Comparison of ENCODE assay signal across 18 mouse cellular contexts in the genomic region with DNA sequence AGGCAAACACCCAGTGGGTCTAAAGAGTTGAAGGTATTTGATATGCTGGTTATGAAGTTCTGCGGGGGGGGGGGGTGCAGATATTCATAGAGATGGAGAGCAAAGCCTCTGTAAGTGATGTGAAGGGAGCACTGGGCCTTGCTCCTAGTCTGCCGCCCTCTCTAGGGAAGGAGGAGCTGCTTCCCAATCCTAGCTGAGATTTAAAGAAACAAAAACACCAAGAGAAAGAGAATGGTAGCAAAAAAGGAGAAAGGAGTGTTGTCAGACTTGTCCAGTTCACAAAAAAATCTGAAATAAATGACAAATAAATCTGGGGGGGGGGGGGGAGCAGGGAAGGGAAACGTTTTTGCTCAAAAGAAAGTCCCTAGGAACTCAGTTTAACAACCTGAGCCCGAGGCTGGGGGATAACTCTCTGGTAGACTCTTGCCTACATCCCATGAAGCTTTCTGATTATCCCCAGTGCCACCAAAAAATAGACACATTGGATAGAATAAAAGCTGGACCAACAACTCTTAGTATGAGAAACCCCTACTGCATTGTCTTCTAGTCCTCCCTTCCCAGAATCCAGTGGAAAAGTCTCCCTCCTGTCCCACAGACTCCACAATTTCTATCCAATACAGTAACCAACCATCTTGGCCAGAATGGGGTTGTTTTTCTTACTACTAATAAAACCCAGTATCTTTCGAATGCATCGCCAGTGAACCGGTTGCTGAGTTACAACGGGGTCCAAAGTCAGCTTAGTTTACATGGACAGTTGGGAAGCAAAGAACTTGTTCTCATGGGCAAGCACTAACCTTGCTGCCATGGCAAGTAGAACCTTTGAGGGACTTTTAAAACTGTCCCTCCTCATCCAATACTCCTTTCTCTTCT. TPM values are rescaled to one million over a fixed set of nuclear protein-coding genes. Genes with fewer than 3 reads are reported as not detected.
A peak's percentile ranks its signal among the peaks of the same experiment; 100 is the strongest.
DNase-seq lines count a peak whose midpoint lies in the region; ATAC-seq lines count a peak whose summit lies in the region.
"Had no signal": no experiment of that assay in that cellular context is flagged by ENCODE, and none has a peak within 500 bp of the region (broad histone marks: within the 10 kb centered on the region; RNA-seq: fewer than 3 reads in every experiment).

No protein-coding gene starts in this region.

- no peak overlapping the region for H3K4me3 ChIP-seq in intestine, embryonic 14.5 days (ENCODE audit: low read depth, low read length)
- H3K4me3 ChIP-seq in intestine, embryonic 16.5 days (ENCODE audit: low read length) = no peak overlapping the region
- H3K4me3 ChIP-seq in hindbrain, embryonic 11.5 days (ENCODE audit: low read depth, low read length) = no peak overlapping the region
- no peak overlapping the region for H3K4me3 ChIP-seq in midbrain, embryonic 12.5 days
- H3K4me3 ChIP-seq in neural tube, embryonic 15.5 days (replicated peaks) = no peak overlapping the region
- H3K4me3 ChIP-seq: erythroblast, embryonic 14.5 days; limb, embryonic 13.5 days had no signal

- no peak overlapping the region for H3K9ac ChIP-seq in intestine, embryonic 14.5 days (ENCODE audit: low read length)
- no peak overlapping the region for H3K9ac ChIP-seq in intestine, embryonic 16.5 days (ENCODE audit: low read depth, low read length)
- H3K9ac ChIP-seq in hindbrain, embryonic 11.5 days (ENCODE audit: low read depth, low read length) = peak overlapping the region; percentile 27; the same call in 1 of the 2 replicates
- 0 out of 2 replicates have a peak overlapping the region, but pooled peaks have one; percentile 90 for H3K9ac ChIP-seq in midbrain, embryonic 12.5 days (replicated peaks)
- H3K9ac ChIP-seq in neural tube, embryonic 15.5 days (replicated peaks) = no peak overlapping the region
- H3K9ac ChIP-seq: limb, embryonic 13.5 days; lung, embryonic 14.5 days had no signal

- H3K9me3 ChIP-seq in intestine, embryonic 14.5 days (ENCODE audit: control insufficient read depth, low read length) = no peaks in the 10 kb centered on the region
- H3K9me3 ChIP-seq in intestine, embryonic 16.5 days (ENCODE audit: control insufficient read depth, low read length) = no peaks in the 10 kb centered on the region
- H3K9me3 ChIP-seq in hindbrain, embryonic 11.5 days (ENCODE audit: control insufficient read depth, low read length) = no peaks in the 10 kb centered on the region
- no peaks in the 10 kb centered on the region for H3K9me3 ChIP-seq in midbrain, embryonic 12.5 days
- H3K9me3 ChIP-seq in neural tube, embryonic 15.5 days (replicated peaks) = no peaks in the 10 kb centered on the region
- H3K9me3 ChIP-seq: limb, embryonic 13.5 days had no signal

- H3K36me3 ChIP-seq in intestine, embryonic 14.5 days (ENCODE audit: control insufficient read depth, insufficient read depth, low read length) = no peaks in the 10 kb centered on the region
- no peaks in the 10 kb centered on the region for H3K36me3 ChIP-seq in intestine, embryonic 16.5 days (ENCODE audit: control insufficient read depth, insufficient read depth, low read length)
- no peaks in the 10 kb centered on the region for H3K36me3 ChIP-seq in hindbrain, embryonic 11.5 days (ENCODE audit: control insufficient read depth, insufficient read depth, low read length)
- H3K36me3 ChIP-seq in midbrain, embryonic 12.5 days = no peaks in the 10 kb centered on the region
- no peaks in the 10 kb centered on the region for H3K36me3 ChIP-seq in neural tube, embryonic 15.5 days
- H3K36me3 ChIP-seq: limb, embryonic 13.5 days had no signal

- peaks cover 100% of the 10 kb centered on the region for H3K27me3 ChIP-seq in intestine, embryonic 14.5 days (replicated peaks; ENCODE audit: control insufficient read depth, insufficient read depth, low read length)
- H3K27me3 ChIP-seq in intestine, embryonic 16.5 days (replicated peaks; ENCODE audit: control insufficient read depth, insufficient read depth, low read length) = peaks cover 92% of the 10 kb centered on the region
- peaks cover 70% of the 10 kb centered on the region for H3K27me3 ChIP-seq in hindbrain, embryonic 11.5 days (ENCODE audit: control insufficient read depth, insufficient read depth, low read length)
- peaks cover 83% of the 10 kb centered on the region for H3K27me3 ChIP-seq in midbrain, embryonic 12.5 days
- H3K27me3 ChIP-seq in neural tube, embryonic 15.5 days (replicated peaks) = peaks cover 65% of the 10 kb centered on the region

- WGBS in intestine, embryonic 14.5 days = 2% methylated on average over 8 of the region's 8 CpGs
- WGBS in intestine, embryonic 16.5 days = 4% methylated on average over 8 of the region's 8 CpGs
- WGBS in hindbrain, embryonic 11.5 days = 1% methylated on average over 8 of the region's 8 CpGs
- 4% methylated on average over 8 of the region's 8 CpGs for WGBS in midbrain, embryonic 12.5 days
- 6% methylated on average over 8 of the region's 8 CpGs for WGBS in neural tube, embryonic 15.5 days

- no peak overlapping the region for H3K4me2 ChIP-seq in intestine, embryonic 14.5 days (ENCODE audit: low read length)
- no peak overlapping the region for H3K4me2 ChIP-seq in intestine, embryonic 16.5 days (ENCODE audit: low read depth, low read length)
- peak overlapping the region; percentile 17 for H3K4me2 ChIP-seq in hindbrain, embryonic 11.5 days (replicated peaks; ENCODE audit: low read depth, low read length)
- peak overlapping the region; percentile 85 for H3K4me2 ChIP-seq in midbrain, embryonic 12.5 days (replicated peaks)
- H3K4me2 ChIP-seq in neural tube, embryonic 15.5 days = peak overlapping the region; percentile 44
- H3K4me2 ChIP-seq: limb, embryonic 13.5 days; lung, embryonic 14.5 days had no signal

- peaks cover 4% of the 10 kb centered on the region; the same call in 1 of the 2 replicates for H3K4me1 ChIP-seq in intestine, embryonic 14.5 days (replicated peaks; ENCODE audit: control insufficient read depth, insufficient read depth, low read length)
- H3K4me1 ChIP-seq in intestine, embryonic 16.5 days (ENCODE audit: control insufficient read depth, insufficient read depth, low read length) = peaks cover 5% of the 10 kb centered on the region; the same call in 1 of the 2 replicates
- H3K4me1 ChIP-seq in hindbrain, embryonic 11.5 days (replicated peaks; ENCODE audit: control insufficient read depth, insufficient read depth, low read length) = no peaks in the 10 kb centered on the region; the same call in none of the 2 replicates
- H3K4me1 ChIP-seq in midbrain, embryonic 12.5 days = peaks cover 44% of the 10 kb centered on the region
- peaks cover 20% of the 10 kb centered on the region for H3K4me1 ChIP-seq in neural tube, embryonic 15.5 days

- DNase-seq in intestine, embryonic 14.5 days (ENCODE audit: low spot score) = peak; percentile 50
- DNase-seq in hindbrain, embryonic 11.5 days (ENCODE audit: low spot score) = no peak
- no peak for DNase-seq in right cerebral cortex, adult 18-20 months
- no peak for DNase-seq in thymus, adult 18-20 months
- DNase-seq: kidney, postnatal 10 days; layer of hippocampus, postnatal 36 days; right cerebral cortex, postnatal 4 days; thymus, postnatal 4 days had no signal

- H3K27ac ChIP-seq in intestine, embryonic 14.5 days (ENCODE audit: low read depth) = no peak overlapping the region
- no peak overlapping the region for H3K27ac ChIP-seq in intestine, embryonic 16.5 days (ENCODE audit: low read length)
- H3K27ac ChIP-seq in hindbrain, embryonic 11.5 days (ENCODE audit: low read depth, low read length) = peak overlapping the region; percentile 93
- H3K27ac ChIP-seq in midbrain, embryonic 12.5 days (replicated peaks) = peak overlapping the region; percentile 91
- H3K27ac ChIP-seq in neural tube, embryonic 15.5 days (replicated peaks) = peak overlapping the region; percentile 95
- H3K27ac ChIP-seq: limb, embryonic 13.5 days had no signal

- ATAC-seq in intestine, embryonic 14.5 days (replicated peaks; ENCODE audit: low FRiP score, low TSS enrichment, low read depth) = no peak
- no peak for ATAC-seq in intestine, embryonic 16.5 days
- no peak for ATAC-seq in hindbrain, embryonic 11.5 days (ENCODE audit: low FRiP score)
- no peak for ATAC-seq in midbrain, embryonic 12.5 days (ENCODE audit: low FRiP score, low read depth)
- no peak for ATAC-seq in neural tube, embryonic 15.5 days (ENCODE audit: low FRiP score)
- no peak for ATAC-seq in monocyte, adult 5-6 weeks (replicated peaks; ENCODE audit: insufficient number of reproducible peaks, low FRiP score, low TSS enrichment, poor library complexity, severe bottlenecking)
- ATAC-seq: CD4-positive, CD25-positive, alpha-beta regulatory T cell, adult 4 months; inflammation-experienced regulatory T-cells, adult 6 months had no signal

RNA-seq across cellular contexts. Expression of a gene that starts 20.2 kb away (rescaled TPM):
- not detected in 2 replicates for polyA plus RNA-seq in intestine, embryonic 14.5 days (2014; fragmentation: Nextera tagmentation; extraction: Ambion mirVana)
- not detected in 2 replicates for polyA plus RNA-seq in intestine, embryonic 16.5 days (2015; fragmentation: Nextera tagmentation; extraction: Ambion mirVana)
- polyA plus RNA-seq in hindbrain, embryonic 11.5 days (2014; fragmentation: Nextera tagmentation; extraction: Ambion mirVana) = 18.2 and 23.8 TPM in 2 replicates
- polyA plus RNA-seq in midbrain, embryonic 12.5 days (2016; fragmentation: Nextera tagmentation; extraction: Ambion mirVana) = 11.9 and 17.2 TPM in 2 replicates
- polyA plus RNA-seq in neural tube, embryonic 15.5 days (2015; fragmentation: Nextera tagmentation; extraction: Ambion mirVana) = 9.7 and 13.2 TPM in 2 replicates
- total RNA-seq in monocyte, adult 5-6 weeks (2017) = not detected in 3 replicates
- polyA plus RNA-seq: CD4-positive, CD25-positive, alpha-beta regulatory T cell, adult 4 months; erythroblast, embryonic 14.5 days; heart, embryonic 14.5 days; inflammation-experienced regulatory T-cells, adult 6 months; lung, embryonic 14.5 days had no signal

RNA-seq across cellular contexts. Expression of a gene that starts 23.6 kb away (rescaled TPM):
- polyA plus RNA-seq in intestine, embryonic 14.5 days (2014; fragmentation: Nextera tagmentation; extraction: Ambion mirVana) = not detected in 2 replicates
- not detected in 2 replicates for polyA plus RNA-seq in intestine, embryonic 16.5 days (2015; fragmentation: Nextera tagmentation; extraction: Ambion mirVana)
- polyA plus RNA-seq in hindbrain, embryonic 11.5 days (2014; fragmentation: Nextera tagmentation; extraction: Ambion mirVana) = 32.8 and 36.5 TPM in 2 replicates
- polyA plus RNA-seq in midbrain, embryonic 12.5 days (2016; fragmentation: Nextera tagmentation; extraction: Ambion mirVana) = 44.6 and 76.9 TPM in 2 replicates
- polyA plus RNA-seq in neural tube, embryonic 15.5 days (2015; fragmentation: Nextera tagmentation; extraction: Ambion mirVana) = 28.3 and 44.9 TPM in 2 replicates
- total RNA-seq in monocyte, adult 5-6 weeks (2017) = not detected in 3 replicates
- polyA plus RNA-seq: heart, embryonic 14.5 days; inflammation-experienced regulatory T-cells, adult 6 months; lung, embryonic 14.5 days had no signal

Comparison
In these comparisons a context has a peak if more than half of its experiments do, and no peak if none do; other contexts are left out.
1. H3K27ac ChIP-seq: peak in hindbrain, embryonic 11.5 days (single experiment), midbrain, embryonic 12.5 days (single experiment) and neural tube, embryonic 15.5 days (single experiment); none in intestine, embryonic 14.5 days (single experiment) and intestine, embryonic 16.5 days (single experiment).
2. H3K4me2 ChIP-seq: peak in hindbrain, embryonic 11.5 days (single experiment), midbrain, embryonic 12.5 days (single experiment) and neural tube, embryonic 15.5 days (single experiment); none in intestine, embryonic 14.5 days (single experiment) and intestine, embryonic 16.5 days (single experiment).
3. H3K9ac ChIP-seq: peak in hindbrain, embryonic 11.5 days (single experiment) and midbrain, embryonic 12.5 days (single experiment); none in intestine, embryonic 14.5 days (single experiment), intestine, embryonic 16.5 days (single experiment) and neural tube, embryonic 15.5 days (single experiment).
4. RNA of a gene that starts 20.2 kb away (polyA plus RNA-seq): 18.2 to 23.8 TPM in hindbrain, embryonic 11.5 days, 9.7 to 13.2 TPM in neural tube, embryonic 15.5 days and 11.9 to 17.2 TPM in midbrain, embryonic 12.5 days; not detected in intestine, embryonic 14.5 days and not detected in intestine, embryonic 16.5 days; every median in the first group is over 10 times any median in the second.
5. RNA of a gene that starts 23.6 kb away (polyA plus RNA-seq): 28.3 to 44.9 TPM in neural tube, embryonic 15.5 days, 44.6 to 76.9 TPM in midbrain, embryonic 12.5 days and 32.8 to 36.5 TPM in hindbrain, embryonic 11.5 days; not detected in intestine, embryonic 14.5 days and not detected in intestine, embryonic 16.5 days; every median in the first group is over 10 times any median in the second.